Comparison of ENCODE assay signal across 10 mouse cellular contexts in genomic region chr5:30589546-30589945, GRCm38 (mm10). TPM values are rescaled to one million over a fixed set of nuclear protein-coding genes. Genes with fewer than 3 reads are reported as not detected.
DNase-seq lines count a peak whose midpoint lies in the region; ATAC-seq and TF ChIP-seq lines count a peak whose summit lies in the region.
"Had no signal": no experiment of that assay in that cellular context is flagged by ENCODE, and none has a peak within 500 bp of the region (broad histone marks: within the 10 kb centered on the region; RNA-seq: fewer than 3 reads in every experiment).

No protein-coding gene starts in this region.

- peak overlapping the region; percentile 82 for H3K4me2 ChIP-seq in lung, embryonic 14.5 days
- H3K4me2 ChIP-seq in heart, embryonic 13.5 days: peak overlapping the region; percentile 94
- peak overlapping the region; percentile 90 for H3K4me2 ChIP-seq in neural tube, embryonic 15.5 days

- H3K9me3 ChIP-seq in lung, embryonic 14.5 days (ENCODE audit: low read depth, low read length): no peaks in the 10 kb centered on the region
- H3K9me3 ChIP-seq in heart, embryonic 13.5 days: no peaks in the 10 kb centered on the region
- no peaks in the 10 kb centered on the region for H3K9me3 ChIP-seq in neural tube, embryonic 15.5 days (replicated peaks)
- H3K9me3 ChIP-seq: liver, embryonic 13.5 days had no signal

- peak; percentile 81 for DNase-seq in cerebellum, adult 11 months
- DNase-seq in lung, embryonic 14.5 days: no peak
- DNase-seq in lung, adult 18-20 months: no peak
- no peak for DNase-seq in ovary, postnatal 36 days (ENCODE audit: low spot score)
- DNase-seq in thymus, adult 18-20 months: no peak
- DNase-seq: kidney, postnatal 10 days; liver, embryonic 13.5 days had no signal

- no peak overlapping the region for H3K9ac ChIP-seq in lung, embryonic 14.5 days
- peak overlapping the region; percentile 86 for H3K9ac ChIP-seq in heart, embryonic 13.5 days
- H3K9ac ChIP-seq in neural tube, embryonic 15.5 days (replicated peaks): peak overlapping the region; percentile 76
- H3K9ac ChIP-seq: liver, embryonic 13.5 days had no signal

- H3K36me3 ChIP-seq in lung, embryonic 14.5 days (ENCODE audit: insufficient read depth): no peaks in the 10 kb centered on the region
- no peaks in the 10 kb centered on the region for H3K36me3 ChIP-seq in heart, embryonic 13.5 days
- H3K36me3 ChIP-seq in neural tube, embryonic 15.5 days: no peaks in the 10 kb centered on the region
- H3K36me3 ChIP-seq: liver, embryonic 13.5 days had no signal

- WGBS in lung, embryonic 14.5 days: 69% methylated on average over 3 of the region's 3 CpGs
- 47% methylated on average over 3 of the region's 3 CpGs for WGBS in heart, embryonic 13.5 days
- WGBS in neural tube, embryonic 15.5 days: 76% methylated on average over 3 of the region's 3 CpGs

- peaks cover 20% of the 10 kb centered on the region for H3K27me3 ChIP-seq in lung, embryonic 14.5 days (ENCODE audit: insufficient read depth, low read length)
- peaks cover 26% of the 10 kb centered on the region for H3K27me3 ChIP-seq in heart, embryonic 13.5 days (replicated peaks)
- H3K27me3 ChIP-seq in neural tube, embryonic 15.5 days (replicated peaks): peaks cover 27% of the 10 kb centered on the region; the same call in 1 of the 2 replicates

- H3K4me1 ChIP-seq in lung, embryonic 14.5 days (ENCODE audit: insufficient read depth): 0 out of 2 replicates have a peak, but pooled peaks cover 9% of the 10 kb centered on the region
- H3K4me1 ChIP-seq in heart, embryonic 13.5 days: peaks cover 82% of the 10 kb centered on the region
- H3K4me1 ChIP-seq in neural tube, embryonic 15.5 days: peaks cover 69% of the 10 kb centered on the region

- no peak for TF ChIP-seq CTCF in lung, embryonic 14.5 days (IDR thresholded peaks at IDR 0.05; ENCODE audit: low read depth)

- ATAC-seq in cerebellum, adult (ENCODE audit: insufficient number of reproducible peaks, low FRiP score, low TSS enrichment): no peak
- no peak for ATAC-seq in lung, embryonic 14.5 days (ENCODE audit: insufficient read depth)
- ATAC-seq in heart, embryonic 13.5 days (ENCODE audit: extremely low read depth, insufficient number of reproducible peaks, low FRiP score, low TSS enrichment): no peak
- ATAC-seq in neural tube, embryonic 15.5 days (ENCODE audit: low FRiP score): no peak

- no peak overlapping the region for H3K27ac ChIP-seq in lung, embryonic 14.5 days (ENCODE audit: low read depth)
- H3K27ac ChIP-seq in heart, embryonic 13.5 days (replicated peaks): peak overlapping the region; percentile 85; the same call in 1 of the 2 replicates
- H3K27ac ChIP-seq in neural tube, embryonic 15.5 days (replicated peaks): no peak overlapping the region
- H3K27ac ChIP-seq: liver, embryonic 13.5 days had no signal

- H3K4me3 ChIP-seq in lung, embryonic 14.5 days (ENCODE audit: low read depth, low read length): peak overlapping the region; percentile 58
- H3K4me3 ChIP-seq in heart, embryonic 13.5 days: peak overlapping the region; percentile 71
- H3K4me3 ChIP-seq in neural tube, embryonic 15.5 days (replicated peaks): peak overlapping the region; percentile 66

RNA-seq across cellular contexts. Expression of gene Kcnk3, which starts 1.6 kb away (rescaled TPM):
- polyA plus RNA-seq in lung, embryonic 14.5 days (2014; fragmentation: Nextera tagmentation; extraction: Ambion mirVana): 29.9 and 30.3 TPM in 2 replicates
- 28.9 and 29.1 TPM in 2 replicates for polyA plus RNA-seq in heart, embryonic 13.5 days (2015; fragmentation: Nextera tagmentation; extraction: Ambion mirVana)
- 12.5 and 12.9 TPM in 2 replicates for polyA plus RNA-seq in neural tube, embryonic 15.5 days (2015; fragmentation: Nextera tagmentation; extraction: Ambion mirVana)

RNA-seq across cellular contexts. Expression of gene Cib4, which starts 43.9 kb away (rescaled TPM):
- 0.26 TPM in 1 of 2 replicates, not detected in the other for polyA plus RNA-seq in lung, embryonic 14.5 days (2014; fragmentation: Nextera tagmentation; extraction: Ambion mirVana)
- polyA plus RNA-seq in heart, embryonic 13.5 days (2015; fragmentation: Nextera tagmentation; extraction: Ambion mirVana): not detected in 2 replicates
- polyA plus RNA-seq in neural tube, embryonic 15.5 days (2015; fragmentation: Nextera tagmentation; extraction: Ambion mirVana): not detected in 2 replicates
- polyA plus RNA-seq: liver, embryonic 13.5 days had no signal

RNA-seq across cellular contexts. Expression of gene Slc35f6, which starts 58.2 kb away (rescaled TPM):
- 27.6 and 29.5 TPM in 2 replicates for polyA plus RNA-seq in lung, embryonic 14.5 days (2014; fragmentation: Nextera tagmentation; extraction: Ambion mirVana)
- 21.9 and 22.6 TPM in 2 replicates for polyA plus RNA-seq in heart, embryonic 13.5 days (2015; fragmentation: Nextera tagmentation; extraction: Ambion mirVana)
- polyA plus RNA-seq in neural tube, embryonic 15.5 days (2015; fragmentation: Nextera tagmentation; extraction: Ambion mirVana): 31.2 and 32.8 TPM in 2 replicates
